Mouse (Mus musculus) heart, embryonic 15.5 days (tissue): ENCODE data around the gene Nup188. TPM values are rescaled to one million over a fixed set of nuclear protein-coding genes. Genes with fewer than 3 reads are reported as not detected.

ENCODE experiments used
- ATAC-seq: fragments of 200-750 bp; cut with Nextera tagmentation; replicated peaks from 2 replicates; pipeline ENCODE4 v1.8.0; 2017; ENCODE audit warnings: low read depth, moderate TSS enrichment; ENCODE audit not compliant: insufficient number of reproducible peaks, insufficient read depth, low FRiP score
- H3K27ac ChIP-seq: fragments of 300-500 bp; sonication (generic); 2 replicates; pipeline ENCODE4 v1.5.1; 2015; ENCODE audit warnings: mild to moderate bottlenecking, inconsistent platforms
- H3K27me3 ChIP-seq: fragments of 300-500 bp; sonication (generic); 2 replicates; pipeline ENCODE4 v1.6.1; 2015; ENCODE audit warnings: inconsistent platforms
- H3K36me3 ChIP-seq: fragments of 300-500 bp; sonication (generic); 2 replicates; pipeline ENCODE4 v1.6.1; 2015; ENCODE audit warnings: mild to moderate bottlenecking, inconsistent platforms
- H3K4me1 ChIP-seq: fragments of 300-500 bp; sonication (generic); replicated peaks from 2 replicates; pipeline ENCODE4 v1.6.1; 2015; ENCODE audit warnings: inconsistent platforms
- H3K4me2 ChIP-seq: fragments of 300-500 bp; sonication (generic); 2 replicates; pipeline ENCODE4 v1.6.1; 2015; ENCODE audit warnings: inconsistent platforms, mild to moderate bottlenecking, moderate library complexity
- H3K4me3 ChIP-seq: fragments of 300-500 bp; sonication (generic); 2 replicates; pipeline ENCODE4 v1.5.1; 2015; ENCODE audit warnings: mild to moderate bottlenecking, inconsistent platforms
- H3K9ac ChIP-seq: fragments of 300-500 bp; sonication (generic); 2 replicates; pipeline ENCODE4 v1.6.1; 2015; ENCODE audit warnings: mild to moderate bottlenecking, inconsistent platforms
- H3K9me3 ChIP-seq: fragments of 300-500 bp; sonication (generic); replicated peaks from 2 replicates; pipeline ENCODE4 v1.6.1; 2016; ENCODE audit warnings: inconsistent platforms
- WGBS: fragments of 180-500 bp; shearing (Covaris S2); methylation state at CpG from one replicate; pipeline ENCODE4 v1.1.7; 2015; ENCODE audit warnings: mixed read lengths; 5-methylcytosine and 5-hydroxymethylcytosine counted together
- polyA plus RNA-seq: library from polyadenylated mRNA; unstranded; fragments of >200 nt; fragmentation: Nextera tagmentation; extraction: Ambion mirVana; gene quantifications from 2 replicates; pipeline ENCODE4 v1.2.1, GENCODE M21; 2015

Gene Nup188
- polyA plus RNA-seq, 1 experiment from 2014 or later, result 15.8 TPM

DNA sequence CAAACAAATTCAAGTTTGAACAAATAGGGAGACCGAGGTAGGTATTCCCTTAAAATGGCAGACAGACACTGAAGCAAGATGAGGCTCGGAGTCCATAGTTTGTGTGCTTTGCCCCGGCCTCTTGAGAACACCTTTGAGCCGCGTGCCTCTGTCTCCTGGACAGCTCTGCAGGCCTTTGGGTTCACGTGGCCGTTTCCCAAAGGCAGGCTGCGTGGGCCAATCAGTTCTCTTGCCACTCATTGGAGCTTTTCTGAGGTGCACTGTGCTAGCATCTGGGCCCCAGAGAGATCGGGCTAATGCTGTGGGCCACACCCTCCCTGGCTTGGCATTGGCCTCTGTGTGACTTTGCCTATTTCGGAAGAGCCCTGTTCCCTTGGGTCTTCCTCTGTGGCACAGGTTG, 89.7 kb downstream of the Nup188 start:
- Histone ChIP-seq H3K27ac (no peak overlapping the region), H3K36me3 (peaks cover 95% of the 10 kb centered on the region), H3K27me3 (no peaks in the 10 kb centered on the region), H3K4me1 (no peaks in the 10 kb centered on the region), H3K4me2 (no peak overlapping the region), H3K4me3 (no peak overlapping the region), H3K9me3 (no peaks in the 10 kb centered on the region), H3K9ac (no peak overlapping the region)
- WGBS, result 92% methylated on average over 10 of the region's 10 CpGs
- ATAC-seq, result no peak

GRCm38 (mm10) chr2:30377721-30378120, 91.5 kb downstream of the Nup188 start:
- Histone ChIP-seq H3K4me1 (no peaks in the 10 kb centered on the region), H3K4me2 (no peak overlapping the region), H3K27me3 (no peaks in the 10 kb centered on the region), H3K9me3 (no peaks in the 10 kb centered on the region), H3K36me3 (peaks cover 95% of the 10 kb centered on the region), H3K4me3 (no peak overlapping the region), H3K9ac (no peak overlapping the region), H3K27ac (no peak overlapping the region)
- no peak for ATAC-seq
- 82% methylated on average over 5 of the region's 5 CpGs for WGBS

DNA sequence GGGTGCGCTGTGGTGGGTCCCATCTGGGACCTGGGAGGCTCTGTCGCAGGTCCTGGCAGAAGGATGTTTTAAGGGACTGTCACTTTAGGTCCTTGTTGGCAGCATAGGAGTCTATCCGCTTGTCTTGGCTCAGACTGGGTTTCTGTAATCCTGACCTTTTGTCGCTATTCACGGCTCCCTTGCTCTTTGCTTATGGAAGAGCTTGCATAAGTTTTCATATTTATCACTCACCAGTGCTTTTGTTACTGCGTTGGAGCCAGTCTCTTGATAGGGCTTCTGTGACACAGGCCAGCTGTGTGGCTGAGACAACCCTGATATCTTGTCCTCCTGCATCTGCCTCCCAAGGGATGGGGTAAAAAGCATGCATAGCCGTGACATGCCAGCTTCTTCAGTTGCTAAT, 93.1 kb downstream of the Nup188 start:
- Histone ChIP-seq H3K9ac (no peak overlapping the region), H3K4me3 (no peak overlapping the region), H3K4me1 (no peaks in the 10 kb centered on the region), H3K4me2 (no peak overlapping the region), H3K27me3 (no peaks in the 10 kb centered on the region), H3K36me3 (peaks cover 96% of the 10 kb centered on the region), H3K9me3 (no peaks in the 10 kb centered on the region), H3K27ac (no peak overlapping the region)
- 73% methylated on average over 7 of the region's 7 CpGs for WGBS
- ATAC-seq, result no peak

GRCm38 (mm10) chr2:30380564-30381376, 94.6 kb downstream of the Nup188 start:
- no peaks in the 10 kb centered on the region for H3K27me3 ChIP-seq
- no peak overlapping the region for H3K4me3 ChIP-seq
- H3K9ac ChIP-seq, result no peak overlapping the region
- peaks cover 97% of the 10 kb centered on the region for H3K36me3 ChIP-seq
- H3K4me1 ChIP-seq, result no peaks in the 10 kb centered on the region
- no peak for ATAC-seq
- WGBS, result 85% methylated on average over 10 of the region's 10 CpGs
- H3K9me3 ChIP-seq, result no peaks in the 10 kb centered on the region
- no peak overlapping the region for H3K27ac ChIP-seq
- no peak overlapping the region for H3K4me2 ChIP-seq

- Histone ChIP-seq H3K9me3 (no peaks in the 10 kb centered on the region), H3K36me3 (peaks cover 95% of the 10 kb centered on the region), H3K4me2 (no peak overlapping the region), H3K27ac (no peak overlapping the region), H3K4me3 (no peak overlapping the region), H3K9ac (no peak overlapping the region), H3K27me3 (no peaks in the 10 kb centered on the region), H3K4me1 (no peaks in the 10 kb centered on the region)
- no peak for ATAC-seq
- 95% methylated on average over 4 of the region's 4 CpGs for WGBS
Measured at GRCm38 (mm10) chr2:30381377-30381725, 95.2 kb downstream of the Nup188 start.

- Histone ChIP-seq H3K27me3 (no peaks in the 10 kb centered on the region), H3K27ac (no peak overlapping the region), H3K36me3 (peaks cover 60% of the 10 kb centered on the region), H3K9me3 (no peaks in the 10 kb centered on the region), H3K9ac (no peak overlapping the region), H3K4me1 (no peaks in the 10 kb centered on the region), H3K4me2 (no peak overlapping the region), H3K4me3 (no peak overlapping the region)
- 71% methylated on average over 5 of the region's 5 CpGs for WGBS
- no peak for ATAC-seq
Measured at GRCm38 (mm10) chr2:30384814-30385213, 98.6 kb downstream of the Nup188 start.

DNA sequence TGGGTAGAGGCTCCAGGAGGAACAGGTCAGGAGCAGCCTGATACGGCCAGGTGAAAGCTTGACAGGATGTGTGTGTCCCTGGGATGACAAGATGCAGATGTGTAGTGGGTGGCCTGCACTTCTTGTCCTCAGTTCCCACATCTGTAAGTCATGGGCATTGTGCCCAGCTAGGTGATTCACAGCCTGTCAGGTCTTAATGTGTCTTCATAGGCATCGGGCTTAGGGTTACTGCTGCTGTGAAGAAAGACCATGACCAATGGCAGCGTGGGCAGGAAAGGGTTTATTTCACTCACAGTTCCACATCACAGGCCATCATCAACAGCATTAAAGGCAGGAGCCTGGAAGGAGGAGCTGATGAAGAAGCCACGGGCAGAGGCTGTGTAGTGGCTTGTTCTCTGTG, 99.4 kb downstream of the Nup188 start:
- H3K9me3 ChIP-seq, result no peaks in the 10 kb centered on the region
- WGBS, result 84% methylated on average over 4 of the region's 4 CpGs
- H3K4me1 ChIP-seq, result no peaks in the 10 kb centered on the region
- H3K9ac ChIP-seq, result no peak overlapping the region
- peaks cover 55% of the 10 kb centered on the region for H3K36me3 ChIP-seq
- no peaks in the 10 kb centered on the region for H3K27me3 ChIP-seq
- 0 out of 2 replicates have a peak, but pooled peaks have one; percentile 4 for ATAC-seq
- no peak overlapping the region for H3K27ac ChIP-seq
- no peak overlapping the region for H3K4me2 ChIP-seq
- H3K4me3 ChIP-seq, result no peak overlapping the region

GRCm38 (mm10) chr2:30386913-30387312, 100.7 kb downstream of the Nup188 start:
- Histone ChIP-seq H3K4me1 (peaks cover 10% of the 10 kb centered on the region; the same call in 1 of the 2 replicates), H3K9me3 (no peaks in the 10 kb centered on the region), H3K4me3 (no peak overlapping the region), H3K36me3 (peaks cover 42% of the 10 kb centered on the region), H3K9ac (no peak overlapping the region), H3K4me2 (no peak overlapping the region), H3K27ac (no peak overlapping the region), H3K27me3 (no peaks in the 10 kb centered on the region)
- WGBS, result 78% methylated on average over 9 of the region's 9 CpGs
- no peak for ATAC-seq

GRCm38 (mm10) chr2:30389000-30389399, 102.8 kb downstream of the Nup188 start:
- Histone ChIP-seq H3K4me2 (no peak overlapping the region), H3K9ac (no peak overlapping the region), H3K4me1 (peaks cover 23% of the 10 kb centered on the region), H3K9me3 (no peaks in the 10 kb centered on the region), H3K27ac (no peak overlapping the region), H3K27me3 (no peaks in the 10 kb centered on the region), H3K4me3 (no peak overlapping the region), H3K36me3 (peaks cover 21% of the 10 kb centered on the region)
- 90% methylated on average over 2 of the region's 2 CpGs for WGBS
- ATAC-seq, result no peak

DNA sequence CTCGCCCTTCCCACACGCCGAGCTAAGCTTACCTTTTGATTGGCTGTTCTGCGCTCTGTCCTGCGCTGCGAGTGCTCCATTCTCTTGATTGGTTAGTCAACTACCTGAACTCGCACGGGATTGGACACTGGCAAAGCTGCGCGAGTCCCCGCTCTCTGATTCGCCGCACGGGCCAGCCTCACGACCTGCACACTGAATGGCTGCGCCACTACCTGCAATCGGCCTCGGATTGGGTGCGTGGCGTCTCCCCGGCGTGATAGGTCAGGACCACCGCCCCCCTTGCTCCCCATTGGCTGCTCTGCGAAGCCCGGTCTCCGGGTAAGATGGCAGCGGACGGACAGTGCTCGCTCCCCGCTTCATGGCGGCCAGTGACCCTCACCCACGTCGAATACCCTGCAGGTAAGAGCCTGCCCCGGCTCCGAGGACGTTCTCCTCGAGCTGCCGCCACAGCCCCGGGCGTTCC, 105.9 kb downstream of the Nup188 start, which contains the start of gene Dolpp1:
Gene Dolpp1, plus strand, starts transcription at position 141 of the 463 bp plus-strand sequence.
- peak; percentile 97 for ATAC-seq
- no peaks in the 10 kb centered on the region for H3K27me3 ChIP-seq
- H3K9me3 ChIP-seq, result no peaks in the 10 kb centered on the region
- peak within 1 kb of the TSS; percentile 84 for H3K4me2 ChIP-seq
- WGBS, result 0% methylated on average over 40 of the region's 40 CpGs
- H3K36me3 ChIP-seq, result peaks cover 15% of the 10 kb centered on the region; the same call in 1 of the 2 replicates
- peak within 1 kb of the TSS; percentile 67 for H3K4me3 ChIP-seq
- peak within 1 kb of the TSS; percentile 91 for H3K27ac ChIP-seq
- peaks cover 27% of the 10 kb centered on the region for H3K4me1 ChIP-seq
- peak within 1 kb of the TSS; percentile 70 for H3K9ac ChIP-seq

GRCm38 (mm10) chr2:30392577-30393369, 106.6 kb downstream of the Nup188 start:
- Histone ChIP-seq H3K27ac (peak overlapping the region; percentile 91), H3K9ac (peak overlapping the region; percentile 70), H3K4me1 (peaks cover 27% of the 10 kb centered on the region), H3K9me3 (no peaks in the 10 kb centered on the region), H3K36me3 (peaks cover 21% of the 10 kb centered on the region; the same call in 1 of the 2 replicates), H3K4me2 (peak overlapping the region; percentile 84), H3K27me3 (no peaks in the 10 kb centered on the region), H3K4me3 (peak overlapping the region; percentile 67)
- under 1% methylated on average over 53 of the region's 54 CpGs for WGBS
- peak; percentile 76 for ATAC-seq
